Mouse (Mus musculus) spleen, adult 2 months (tissue): Measurements from ENCODE around the gene Fgfr2. TPM values are rescaled to one million over a fixed set of nuclear protein-coding genes. Genes with fewer than 3 reads are reported as not detected.

Experiments
- DNase-seq, 2 experiments: peaks; one replicate each; pipeline versions ENCODE4 v3.0.0 to v3.0.0-alpha.2; 2012 to 2021; ENCODE audit warnings: low spot score in 2 of 2, low read depth in 1 of 2
- H3K27ac ChIP-seq: fragments of 200-500 bp; 2 replicates; pipeline ENCODE4 v1.5.1; 2012; ENCODE audit warnings: low read length, inconsistent platforms; ENCODE audit not compliant: insufficient read depth
- H3K27me3 ChIP-seq: fragments of 200-500 bp; 2 replicates; pipeline ENCODE4 v1.6.1; 2012; ENCODE audit warnings: mild to moderate bottlenecking, moderate library complexity, low read length, inconsistent platforms; ENCODE audit not compliant: control insufficient read depth, insufficient read depth
- H3K36me3 ChIP-seq: fragments of 200-500 bp; 2 replicates; pipeline ENCODE4 v1.6.1; 2012; ENCODE audit warnings: mild to moderate bottlenecking, low read length, inconsistent platforms; ENCODE audit not compliant: control insufficient read depth, insufficient read depth
- H3K4me1 ChIP-seq: fragments of 200-500 bp; 2 replicates; pipeline ENCODE4 v1.6.1; 2011; ENCODE audit warnings: inconsistent platforms; ENCODE audit not compliant: control insufficient read depth, insufficient read depth, insufficient read length
- H3K4me3 ChIP-seq: fragments of 200-500 bp; 2 replicates; pipeline ENCODE4 v1.5.1; 2011; ENCODE audit warnings: mild to moderate bottlenecking, inconsistent platforms; ENCODE audit not compliant: insufficient read depth, insufficient read length; ENCODE audit errors: extremely low read depth
- CTCF ChIP-seq: fragments of 200-500 bp; IDR thresholded peaks from 2 replicates; pipeline ENCODE4 v1.5.1; 2011; ENCODE audit warnings: mild to moderate bottlenecking, inconsistent platforms; ENCODE audit not compliant: insufficient read depth, insufficient read length, insufficient replicate concordance; ENCODE audit errors: extremely low read depth
- POLR2A ChIP-seq: fragments of 200-500 bp; IDR thresholded peaks from 2 replicates; pipeline ENCODE4 v1.6.1; 2011; ENCODE audit warnings: low read depth, low read length, inconsistent platforms
- WGBS: fragments of 180-500 bp; shearing (Covaris S2); methylation state at CpG from one replicate; pipeline ENCODE4 v1.1.7; 2018; 5-methylcytosine and 5-hydroxymethylcytosine counted together
- polyA plus RNA-seq: library from polyadenylated mRNA; depleted of rRNA; stranded (reverse); fragments of >200 nt; gene quantifications from 2 replicates; pipeline ENCODE4 v1.2.3, GENCODE M21; 2012

The Fgfr2 gene
- polyA plus RNA-seq, 1 experiment = 1.6 TPM

DNA sequence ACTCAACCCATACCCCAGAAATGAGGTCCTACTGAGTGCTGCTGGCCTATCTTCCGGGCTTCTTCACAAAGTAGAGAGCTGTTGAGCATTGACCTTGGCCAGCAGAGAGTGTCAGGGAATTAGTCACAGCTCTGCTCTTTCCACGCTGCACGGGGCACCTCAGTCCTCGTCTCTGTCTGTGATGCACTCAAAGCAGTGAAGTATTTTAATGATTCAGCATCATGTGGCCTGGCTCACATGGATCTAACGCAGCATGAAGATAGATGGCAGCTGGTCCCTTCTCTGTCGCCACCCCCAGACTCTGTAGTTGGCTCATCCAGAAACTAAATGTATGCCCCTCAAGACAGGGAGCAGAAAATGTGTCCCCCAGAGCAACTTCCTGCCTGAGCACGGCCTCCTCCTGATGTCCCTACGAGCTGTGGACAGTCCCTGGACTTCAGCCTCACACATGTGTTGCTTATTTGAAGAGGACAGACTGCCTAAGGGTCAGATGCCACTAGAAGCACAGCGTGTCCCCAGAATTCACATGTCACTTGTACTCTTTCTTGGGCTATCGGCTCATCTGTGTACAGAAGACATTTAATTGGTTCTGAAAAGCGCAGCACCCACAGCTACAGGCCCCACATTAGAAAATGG lies 697.7 kb downstream of the Fgfr2 start:
- 85% methylated on average over 11 of the region's 11 CpGs for WGBS
- Histone ChIP-seq H3K4me3 (no peak overlapping the region), H3K27me3 (no peaks in the 10 kb centered on the region), H3K4me1 (no peaks in the 10 kb centered on the region), H3K27ac (no peak overlapping the region), H3K36me3 (no peaks in the 10 kb centered on the region)
- DNase-seq = no peak
- TF ChIP-seq POLR2A = no peak
- no peak for TF ChIP-seq CTCF

DNA sequence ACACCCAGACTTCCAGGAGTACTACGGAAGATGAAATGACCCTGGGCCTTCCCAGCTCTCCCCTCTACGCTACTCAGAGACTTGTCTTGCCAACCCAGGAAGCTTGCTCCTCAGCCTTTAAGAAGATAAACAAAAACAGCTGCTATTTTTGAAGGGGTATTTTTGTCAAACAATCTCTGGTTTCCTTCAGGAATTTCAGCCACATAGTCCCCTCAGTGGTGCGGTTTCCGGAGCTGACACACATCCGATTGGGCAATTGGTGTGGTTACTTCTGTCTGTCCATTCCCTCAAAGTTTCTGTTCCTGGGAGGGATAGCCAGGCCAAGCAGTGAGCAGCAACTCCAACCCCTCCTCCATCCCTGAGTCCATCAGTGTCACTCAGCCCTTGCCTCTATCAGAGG lies 699.6 kb downstream of the Fgfr2 start:
- H3K27me3 ChIP-seq = no peaks in the 10 kb centered on the region
- H3K27ac ChIP-seq = no peak overlapping the region
- no peak for DNase-seq
- TF ChIP-seq POLR2A (no peak), CTCF (no peak)
- H3K36me3 ChIP-seq = no peaks in the 10 kb centered on the region
- 82% methylated on average over 5 of the region's 5 CpGs for WGBS
- no peaks in the 10 kb centered on the region for H3K4me1 ChIP-seq
- no peak overlapping the region for H3K4me3 ChIP-seq

DNA sequence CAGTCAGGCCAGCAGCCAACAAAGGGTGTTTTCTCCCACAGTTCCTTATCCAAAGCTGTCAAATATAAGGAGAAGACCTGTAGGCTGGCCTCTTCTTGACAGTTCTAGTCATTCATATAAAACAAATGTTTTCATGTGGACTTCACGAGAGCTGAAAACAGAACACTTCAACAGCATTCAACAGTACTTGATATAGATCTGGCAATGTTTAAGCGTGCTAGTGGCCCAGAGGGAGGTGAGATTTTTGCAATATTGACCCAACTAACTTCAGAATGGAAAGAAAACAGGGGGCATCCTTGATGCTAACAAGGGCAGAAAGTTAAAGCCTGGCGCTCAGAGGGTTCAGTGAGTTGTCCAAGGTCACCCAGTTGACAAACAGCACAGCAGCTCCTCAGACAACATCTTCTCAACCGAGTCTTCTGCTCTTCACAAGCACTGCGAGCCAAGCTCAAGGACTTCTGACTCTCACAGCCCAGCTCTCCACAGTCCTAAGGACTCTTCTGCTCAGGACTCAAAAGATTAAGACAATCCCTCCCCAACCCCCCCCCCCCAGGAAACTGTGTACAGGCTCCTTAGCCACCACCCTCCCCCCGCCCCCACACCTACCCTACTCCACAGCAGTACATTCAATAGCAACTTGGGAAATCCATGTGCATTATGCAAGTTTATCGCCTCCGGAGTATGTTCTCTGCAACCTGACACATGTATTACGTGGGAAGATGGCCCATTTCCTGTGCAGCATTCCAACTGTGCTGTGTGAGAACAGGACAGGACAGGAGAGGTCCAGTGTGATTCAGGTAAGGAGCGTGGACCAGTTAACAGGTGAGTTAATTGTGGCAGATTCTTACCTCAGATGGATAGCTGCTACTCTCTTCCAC lies 703.5 kb downstream of the Fgfr2 start:
- Histone ChIP-seq H3K4me3 (no peak overlapping the region), H3K36me3 (no peaks in the 10 kb centered on the region), H3K4me1 (no peaks in the 10 kb centered on the region; the same call in 1 of the 2 replicates), H3K27me3 (no peaks in the 10 kb centered on the region), H3K27ac (no peak overlapping the region)
- WGBS = 90% methylated on average over 10 of the region's 10 CpGs
- TF ChIP-seq POLR2A = no peak
- TF ChIP-seq CTCF = no peak
- no peak for DNase-seq

DNA sequence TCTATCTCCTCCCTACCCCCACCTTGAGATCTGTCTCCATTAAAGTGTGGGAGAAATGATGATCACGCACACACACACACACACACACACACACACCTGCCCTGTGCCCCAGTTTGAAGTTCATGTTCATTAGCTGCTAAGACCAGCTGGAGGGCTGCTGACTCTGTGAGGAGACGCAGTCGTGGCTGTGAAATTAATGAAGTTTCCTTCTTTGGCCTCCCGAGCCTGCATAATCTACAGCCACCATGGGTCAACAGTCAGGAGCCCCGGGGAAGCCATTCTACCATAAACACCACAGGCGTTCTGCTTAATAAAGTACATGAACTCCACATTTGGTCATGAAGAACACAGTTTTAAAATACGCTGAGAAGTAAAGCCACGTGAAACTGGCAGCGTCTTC lies 706.3 kb downstream of the Fgfr2 start:
- H3K4me1 ChIP-seq = no peaks in the 10 kb centered on the region; the same call in 1 of the 2 replicates
- no peak overlapping the region for H3K4me3 ChIP-seq
- no peak for DNase-seq
- H3K27me3 ChIP-seq = no peaks in the 10 kb centered on the region
- H3K27ac ChIP-seq = no peak overlapping the region
- 88% methylated on average over 9 of the region's 9 CpGs for WGBS
- no peaks in the 10 kb centered on the region for H3K36me3 ChIP-seq
- TF ChIP-seq POLR2A (no peak), CTCF (no peak)

DNA sequence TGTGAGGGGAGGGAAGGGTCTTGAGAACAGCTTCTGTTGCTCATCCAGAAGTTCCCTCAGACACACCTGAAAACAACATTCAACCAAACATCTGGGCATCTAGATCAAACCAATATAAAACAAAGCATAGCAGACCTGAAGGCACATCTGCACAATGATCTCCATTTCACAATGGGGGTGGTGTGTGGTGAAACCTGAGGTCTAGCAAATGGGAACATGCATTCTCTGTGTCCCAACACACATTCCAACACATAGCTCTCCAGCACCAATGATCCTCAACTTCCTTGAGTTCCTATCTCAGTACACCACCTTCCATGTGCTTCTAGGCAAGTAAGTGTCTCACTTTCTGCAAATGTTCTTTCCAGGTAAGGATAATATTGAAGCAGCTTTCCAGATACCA lies 707.3 kb downstream of the Fgfr2 start:
- TF ChIP-seq POLR2A (no peak), CTCF (no peak)
- Histone ChIP-seq H3K27ac (no peak overlapping the region), H3K36me3 (no peaks in the 10 kb centered on the region), H3K27me3 (no peaks in the 10 kb centered on the region), H3K4me3 (no peak overlapping the region), H3K4me1 (no peaks in the 10 kb centered on the region; the same call in 1 of the 2 replicates)
- DNase-seq = no peak

DNA sequence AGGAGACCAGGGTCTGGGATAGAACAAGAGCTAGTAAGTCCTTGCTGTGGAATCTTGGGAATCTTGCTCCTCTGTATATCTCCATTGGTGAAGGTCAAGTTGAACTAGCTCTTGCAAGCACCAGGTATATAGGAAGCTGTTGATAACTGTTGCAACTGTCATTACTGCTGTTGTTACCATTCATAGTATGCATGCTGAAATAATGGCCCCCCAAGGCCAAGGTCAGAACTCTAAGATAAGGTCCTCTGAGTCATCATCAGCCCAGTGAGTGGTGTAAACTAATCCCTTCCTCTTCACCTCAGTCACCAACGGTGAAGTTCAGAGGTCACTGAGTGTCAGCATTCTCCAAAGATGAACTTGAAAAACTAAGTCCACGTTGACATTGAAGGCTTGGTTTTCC lies 710.6 kb downstream of the Fgfr2 start:
- Histone ChIP-seq H3K27ac (no peak overlapping the region), H3K4me3 (no peak overlapping the region), H3K4me1 (no peaks in the 10 kb centered on the region; the same call in 1 of the 2 replicates), H3K36me3 (no peaks in the 10 kb centered on the region), H3K27me3 (no peaks in the 10 kb centered on the region)
- no peak for DNase-seq
- 83% methylated on average over 2 of the region's 2 CpGs for WGBS
- TF ChIP-seq CTCF (no peak), POLR2A (no peak)

DNA sequence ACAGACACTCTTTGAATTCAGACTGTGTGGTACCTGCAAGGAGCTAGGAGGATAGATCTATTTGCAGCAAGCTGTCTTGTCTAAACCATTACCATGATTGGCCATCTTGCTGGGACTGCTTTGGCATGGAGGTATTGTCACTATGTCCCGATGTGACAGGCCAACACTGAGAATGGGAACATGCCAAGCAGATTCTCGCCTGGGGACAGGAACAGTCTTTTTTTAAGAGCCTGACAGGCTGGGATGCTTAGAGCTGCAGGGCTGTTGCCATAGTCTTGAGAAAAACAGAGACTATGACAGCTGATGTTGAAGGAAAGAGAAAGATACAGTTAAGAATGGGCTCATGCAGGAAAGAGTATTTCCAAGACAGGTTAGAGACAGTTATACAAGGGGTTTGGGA lies 711.4 kb downstream of the Fgfr2 start:
- H3K27me3 ChIP-seq = no peaks in the 10 kb centered on the region
- no peaks in the 10 kb centered on the region for H3K36me3 ChIP-seq
- no peak for TF ChIP-seq POLR2A
- TF ChIP-seq CTCF = no peak
- WGBS = 89% methylated on average over 2 of the region's 2 CpGs
- no peaks in the 10 kb centered on the region; the same call in none of the 2 replicates for H3K4me1 ChIP-seq
- DNase-seq = no peak
- H3K27ac ChIP-seq = no peak overlapping the region
- no peak overlapping the region for H3K4me3 ChIP-seq
